Mouse (Mus musculus) hindbrain, embryonic 10.5 days (tissue): Measurements from ENCODE around the gene Gm3839. TPM values are rescaled to one million over a fixed set of nuclear protein-coding genes. Genes with fewer than 3 reads are reported as not detected.

ENCODE experiments used
- polyA plus RNA-seq: library from polyadenylated mRNA; unstranded; fragments of >200 nt; fragmentation: Nextera tagmentation; extraction: Ambion mirVana; gene quantifications from 2 replicates; pipeline ENCODE4 v1.2.1, GENCODE M21; 2016

Gm3839 gene
- polyA plus RNA-seq, 1 experiment from 2014 or later: 2.2 TPM

Other genes starting within 250 kb of the Gm3839 start
- 2.7 and 4.4 TPM in 2 replicates for gene Fhit, start 194.7 kb downstream of the Gm3839 start, polyA plus RNA-seq
- gene Ptprg, start 196.8 kb upstream of the Gm3839 start, polyA plus RNA-seq: 37.5 and 48.9 TPM in 2 replicates